Mouse (Mus musculus) liver, embryonic 16.5 days (tissue): ENCODE data around the gene Olah. TPM values are rescaled to one million over a fixed set of nuclear protein-coding genes. Genes with fewer than 3 reads are reported as not detected.
A peak's percentile ranks its signal among the peaks of the same experiment; 100 is the strongest.

ENCODE experiments used
- ATAC-seq: fragments of 200-750 bp; cut with Nextera tagmentation; 2 replicates; pipeline ENCODE4 v1.8.0; 2017; ENCODE audit warnings: low read depth, mild to moderate bottlenecking, moderate number of reproducible peaks, moderate library complexity
- H3K27ac ChIP-seq: fragments of 300-500 bp; sonication (generic); 2 replicates; pipeline ENCODE4 v1.5.1; 2014; ENCODE audit warnings: mild to moderate bottlenecking, low read length
- H3K27me3 ChIP-seq: fragments of 300-500 bp; sonication (generic); 2 replicates; pipeline ENCODE4 v1.6.1; 2014; ENCODE audit warnings: low read depth, low read length, mixed read lengths; ENCODE audit not compliant: control insufficient read depth, insufficient read depth
- H3K36me3 ChIP-seq: fragments of 300-500 bp; sonication (generic); 2 replicates; pipeline ENCODE4 v1.6.1; 2014; ENCODE audit warnings: mild to moderate bottlenecking; ENCODE audit not compliant: control insufficient read depth, insufficient read depth
- H3K4me1 ChIP-seq: fragments of 300-500 bp; sonication (generic); 2 replicates; pipeline ENCODE4 v1.6.1; 2014; ENCODE audit warnings: low read depth, low read length, mixed read lengths; ENCODE audit not compliant: control insufficient read depth
- H3K4me2 ChIP-seq: fragments of 300-500 bp; sonication (generic); 2 replicates; pipeline ENCODE4 v1.6.1; 2014; ENCODE audit warnings: low read depth, low read length, mixed read lengths
- H3K4me3 ChIP-seq: fragments of 300-500 bp; sonication (generic); 2 replicates; pipeline ENCODE4 v1.5.1; 2014; ENCODE audit warnings: low read depth, mild to moderate bottlenecking, low read length
- H3K9ac ChIP-seq: fragments of 300-500 bp; sonication (generic); 2 replicates; pipeline ENCODE4 v1.6.1; 2014; ENCODE audit warnings: low read depth, low read length
- H3K9me3 ChIP-seq: fragments of 300-500 bp; sonication (generic); replicated peaks from 2 replicates; pipeline ENCODE4 v1.6.1; 2016; ENCODE audit warnings: low read length; ENCODE audit not compliant: control insufficient read depth
- WGBS: fragments of 180-500 bp; shearing (Covaris S2); extraction: QIAGEN DNeasy Blood & Tissue Kit; methylation state at CpG from one replicate; pipeline ENCODE4 v1.1.7; 2014; ENCODE audit not compliant: insufficient replicate concordance; 5-methylcytosine and 5-hydroxymethylcytosine counted together
- polyA plus RNA-seq: library from polyadenylated mRNA; unstranded; fragments of >200 nt; fragmentation: Nextera tagmentation; extraction: Ambion mirVana; gene quantifications from 2 replicates; pipeline ENCODE4 v1.2.1, GENCODE M21; 2015

Olah gene
- polyA plus RNA-seq, 1 experiment from 2014 or later: not detected

- Histone ChIP-seq H3K36me3 (no peaks in the 10 kb centered on the region), H3K4me3 (no peak overlapping the region), H3K4me1 (no peaks in the 10 kb centered on the region), H3K9me3 (no peaks in the 10 kb centered on the region), H3K9ac (no peak overlapping the region), H3K27me3 (no peaks in the 10 kb centered on the region), H3K27ac (no peak overlapping the region), H3K4me2 (no peak overlapping the region)
- ATAC-seq: no peak
- 52% methylated on average over 3 of the region's 3 CpGs for WGBS
Observed at GRCm38 (mm10) chr2:3361067-3361466, 35.9 kb downstream of the Olah start.

GRCm38 (mm10) chr2:3357887-3358286 is 39.1 kb downstream of the Olah start:
- no peak overlapping the region for H3K9ac ChIP-seq
- H3K4me1 ChIP-seq: no peaks in the 10 kb centered on the region
- H3K4me3 ChIP-seq: no peak overlapping the region
- no peaks in the 10 kb centered on the region for H3K9me3 ChIP-seq
- no peaks in the 10 kb centered on the region for H3K27me3 ChIP-seq
- no peak overlapping the region for H3K27ac ChIP-seq
- H3K4me2 ChIP-seq: no peak overlapping the region
- ATAC-seq: no peak
- no peaks in the 10 kb centered on the region for H3K36me3 ChIP-seq
- WGBS: 39% methylated on average over 3 of the region's 3 CpGs

- Histone ChIP-seq H3K27ac (no peak overlapping the region), H3K4me3 (no peak overlapping the region), H3K4me2 (no peak overlapping the region), H3K9me3 (no peaks in the 10 kb centered on the region), H3K36me3 (no peaks in the 10 kb centered on the region), H3K4me1 (no peaks in the 10 kb centered on the region), H3K9ac (no peak overlapping the region), H3K27me3 (no peaks in the 10 kb centered on the region)
- ATAC-seq: no peak
- WGBS: 54% methylated on average over 3 of the region's 3 CpGs
Observed at GRCm38 (mm10) chr2:3356311-3356710, 40.7 kb downstream of the Olah start.

- no peak overlapping the region for H3K4me3 ChIP-seq
- H3K9me3 ChIP-seq: no peaks in the 10 kb centered on the region
- H3K27ac ChIP-seq: no peak overlapping the region
- H3K4me2 ChIP-seq: no peak overlapping the region
- no peak overlapping the region for H3K9ac ChIP-seq
- ATAC-seq: no peak
- H3K36me3 ChIP-seq: no peaks in the 10 kb centered on the region
- no peaks in the 10 kb centered on the region for H3K27me3 ChIP-seq
- no peaks in the 10 kb centered on the region for H3K4me1 ChIP-seq
- whole genome bisulfite sequencing: 83% methylated on average over 8 of the region's 8 CpGs
Observed at GRCm38 (mm10) chr2:3355793-3356192, 41.2 kb downstream of the Olah start.

GRCm38 (mm10) chr2:3353160-3353559 is 43.9 kb downstream of the Olah start:
- H3K36me3 ChIP-seq: no peaks in the 10 kb centered on the region
- H3K9me3 ChIP-seq: no peaks in the 10 kb centered on the region
- no peak overlapping the region for H3K4me2 ChIP-seq
- no peak for ATAC-seq
- no peaks in the 10 kb centered on the region for H3K27me3 ChIP-seq
- H3K27ac ChIP-seq: no peak overlapping the region
- H3K4me3 ChIP-seq: no peak overlapping the region
- no peak overlapping the region for H3K9ac ChIP-seq
- no peaks in the 10 kb centered on the region for H3K4me1 ChIP-seq

DNA sequence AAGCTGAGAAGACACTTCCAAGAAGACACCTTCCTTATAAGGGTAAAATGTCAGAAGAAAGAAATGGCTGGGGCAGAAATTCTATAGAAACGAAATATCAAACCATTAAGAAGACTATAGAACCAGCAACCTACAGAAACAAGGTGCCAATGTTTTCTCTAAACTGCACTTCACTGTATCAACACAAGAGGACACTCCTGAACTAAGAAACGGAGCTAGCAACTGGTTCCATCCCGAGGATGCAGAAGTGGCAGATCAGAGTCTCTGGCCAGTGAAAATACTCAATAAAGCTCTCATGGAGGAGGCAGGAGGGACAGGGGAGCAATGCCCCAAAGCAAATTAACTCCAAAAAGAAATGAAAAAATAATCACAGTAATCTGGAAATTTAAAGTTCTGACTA is 48.1 kb downstream of the Olah start:
- Histone ChIP-seq H3K4me3 (no peak overlapping the region), H3K4me2 (no peak overlapping the region), H3K36me3 (no peaks in the 10 kb centered on the region), H3K27ac (no peak overlapping the region), H3K27me3 (no peaks in the 10 kb centered on the region), H3K9ac (no peak overlapping the region), H3K9me3 (no peaks in the 10 kb centered on the region), H3K4me1 (no peaks in the 10 kb centered on the region)
- ATAC-seq: no peak
- 9% methylated on average over 3 of the region's 3 CpGs for WGBS

- H3K9me3 ChIP-seq: no peaks in the 10 kb centered on the region
- no peak overlapping the region for H3K4me3 ChIP-seq
- H3K9ac ChIP-seq: no peak overlapping the region
- H3K27me3 ChIP-seq: no peaks in the 10 kb centered on the region
- ATAC-seq: no peak
- no peaks in the 10 kb centered on the region for H3K36me3 ChIP-seq
- no peak overlapping the region for H3K4me2 ChIP-seq
- no peaks in the 10 kb centered on the region for H3K4me1 ChIP-seq
- WGBS: 53% methylated on average over 4 of the region's 4 CpGs
- H3K27ac ChIP-seq: no peak overlapping the region
Observed at GRCm38 (mm10) chr2:3348422-3348821, 48.6 kb downstream of the Olah start.

- no peaks in the 10 kb centered on the region for H3K36me3 ChIP-seq
- no peaks in the 10 kb centered on the region for H3K27me3 ChIP-seq
- WGBS: 3% methylated on average over 20 of the region's 20 CpGs
- peak within 1 kb of the TSS; percentile 77 for H3K4me2 ChIP-seq
- peak within 1 kb of the TSS; percentile 52 for H3K4me3 ChIP-seq
- H3K4me1 ChIP-seq: peaks cover 19% of the 10 kb centered on the region
- no peaks in the 10 kb centered on the region for H3K9me3 ChIP-seq
- peak; percentile 56 for ATAC-seq
- H3K27ac ChIP-seq: no peak within 1 kb of the TSS
- peak within 1 kb of the TSS; percentile 40 for H3K9ac ChIP-seq
Observed at GRCm38 (mm10) chr2:3335611-3336301, 61.3 kb downstream of the Olah start, which contains the start of gene Acbd7. Acbd7 (plus strand) TSS chr2:3336168.

DNA sequence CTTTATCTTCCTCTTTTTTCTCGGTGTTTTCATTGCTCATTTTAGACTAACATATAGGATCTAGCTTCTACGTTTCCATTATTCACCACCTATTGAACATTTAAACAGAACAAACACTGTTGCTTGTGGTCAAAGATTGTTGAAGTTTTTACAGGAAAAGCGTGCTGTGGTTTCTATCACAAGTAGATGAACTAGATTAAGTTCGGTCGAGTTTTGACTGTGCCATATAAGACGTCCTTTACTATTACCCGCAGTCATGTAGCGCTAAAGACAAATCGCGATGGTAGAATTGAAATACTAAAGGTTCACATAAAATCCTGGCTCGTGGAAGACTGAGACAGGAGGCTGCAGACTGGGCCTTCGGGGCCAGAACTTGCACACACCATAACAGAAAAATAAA is 63.2 kb downstream of the Olah start:
- H3K4me1 ChIP-seq: peaks cover 19% of the 10 kb centered on the region
- H3K9ac ChIP-seq: no peak overlapping the region
- WGBS: 68% methylated on average over 12 of the region's 12 CpGs
- H3K4me3 ChIP-seq: no peak overlapping the region
- no peaks in the 10 kb centered on the region for H3K27me3 ChIP-seq
- H3K4me2 ChIP-seq: no peak overlapping the region
- H3K36me3 ChIP-seq: peaks cover 5% of the 10 kb centered on the region
- ATAC-seq: no peak
- no peaks in the 10 kb centered on the region for H3K9me3 ChIP-seq
- no peak overlapping the region for H3K27ac ChIP-seq
